Mouse (Mus musculus) limb, embryonic 12.5 days (tissue): ENCODE results near the gene Ccne1. TPM values are rescaled to one million over a fixed set of nuclear protein-coding genes. Genes with fewer than 3 reads are reported as not detected.

ENCODE experiments used
- ATAC-seq: fragments of 200-750 bp; cut with Nextera tagmentation; 2 replicates; pipeline ENCODE4 v1.8.0; 2017; ENCODE audit warnings: low read depth, moderate TSS enrichment; ENCODE audit not compliant: insufficient number of reproducible peaks, insufficient read depth, low FRiP score, low TSS enrichment
- H3K27ac ChIP-seq: fragments of 300-500 bp; sonication (generic); 2 replicates; pipeline ENCODE4 v1.5.1; 2016; ENCODE audit warnings: mild to moderate bottlenecking, moderate library complexity
- H3K27me3 ChIP-seq: fragments of 300-500 bp; sonication (generic); 2 replicates; pipeline ENCODE4 v1.6.1; 2016; ENCODE audit warnings: mild to moderate bottlenecking, moderate library complexity
- H3K36me3 ChIP-seq: fragments of 300-500 bp; sonication (generic); 2 replicates; pipeline ENCODE4 v1.6.1; 2016; ENCODE audit warnings: mild to moderate bottlenecking, moderate library complexity
- H3K4me1 ChIP-seq: fragments of 300-500 bp; sonication (generic); replicated peaks from 2 replicates; pipeline ENCODE4 v1.6.1; 2016
- H3K4me2 ChIP-seq: fragments of 300-500 bp; sonication (generic); 2 replicates; pipeline ENCODE4 v1.6.1; 2016; ENCODE audit warnings: mild to moderate bottlenecking, moderate library complexity
- H3K4me3 ChIP-seq: fragments of 300-500 bp; sonication (generic); replicated peaks from 2 replicates; pipeline ENCODE4 v1.5.1; 2016; ENCODE audit warnings: mild to moderate bottlenecking
- H3K9ac ChIP-seq: fragments of 300-500 bp; sonication (generic); replicated peaks from 2 replicates; pipeline ENCODE4 v1.6.1; 2016; ENCODE audit warnings: mild to moderate bottlenecking, moderate library complexity
- H3K9me3 ChIP-seq: fragments of 300-500 bp; sonication (generic); 2 replicates; pipeline ENCODE4 v1.6.1; 2016; ENCODE audit warnings: mild to moderate bottlenecking, moderate library complexity
- whole genome bisulfite sequencing: fragments of 180-500 bp; shearing (Covaris S2); methylation state at CpG from one replicate; pipeline ENCODE4 v1.1.7; 2016; 5-methylcytosine and 5-hydroxymethylcytosine counted together
- polyA plus RNA-seq: library from polyadenylated mRNA; unstranded; fragments of >200 nt; fragmentation: Nextera tagmentation; extraction: Ambion mirVana; gene quantifications from 2 replicates; pipeline ENCODE4 v1.2.1, GENCODE M21; 2016

Ccne1 gene
- polyA plus RNA-seq, 1 experiment from 2014 or later, result 85.6 TPM

GRCm38 (mm10) chr7:38055996-38056395 lies 51.3 kb downstream of the Ccne1 start:
- ATAC-seq, result no peak
- H3K4me1 ChIP-seq, result no peaks in the 10 kb centered on the region; the same call in 1 of the 2 replicates
- no peak overlapping the region for H3K9ac ChIP-seq
- H3K4me3 ChIP-seq, result no peak overlapping the region
- 88% methylated on average over 2 of the region's 2 CpGs for WGBS
- H3K9me3 ChIP-seq, result no peaks in the 10 kb centered on the region
- peaks cover 8% of the 10 kb centered on the region; the same call in 1 of the 2 replicates for H3K27me3 ChIP-seq
- no peak overlapping the region for H3K4me2 ChIP-seq
- H3K27ac ChIP-seq, result no peak overlapping the region
- H3K36me3 ChIP-seq, result no peaks in the 10 kb centered on the region

DNA sequence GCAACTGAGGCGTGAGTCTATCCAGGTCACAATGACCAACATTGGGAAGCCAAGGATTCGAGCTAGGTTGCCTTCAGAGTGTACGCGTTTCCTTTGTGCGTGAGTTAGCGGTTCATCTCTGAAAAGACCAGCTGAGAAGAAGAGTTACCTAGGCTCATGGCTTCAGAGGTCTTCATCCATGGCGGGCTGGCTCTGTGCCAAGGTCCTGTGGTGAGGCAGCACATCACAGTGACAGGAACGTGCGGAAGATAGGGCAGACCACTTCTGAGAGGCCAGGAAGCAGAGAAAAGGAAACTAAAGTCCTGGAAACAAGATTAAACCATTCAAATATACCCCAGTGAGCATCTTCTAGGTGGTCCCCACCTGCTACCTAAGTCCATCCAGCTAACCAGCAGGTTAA lies 53.1 kb downstream of the Ccne1 start:
- no peaks in the 10 kb centered on the region for H3K27me3 ChIP-seq
- 88% methylated on average over 9 of the region's 9 CpGs for WGBS
- ATAC-seq, result no peak
- H3K4me3 ChIP-seq, result no peak overlapping the region
- H3K9ac ChIP-seq, result no peak overlapping the region
- no peaks in the 10 kb centered on the region for H3K36me3 ChIP-seq
- H3K4me2 ChIP-seq, result no peak overlapping the region
- no peak overlapping the region for H3K27ac ChIP-seq
- no peaks in the 10 kb centered on the region for H3K4me1 ChIP-seq
- H3K9me3 ChIP-seq, result no peaks in the 10 kb centered on the region

Other genes starting within 250 kb of the Ccne1 start
- gene Uri1, start 84.0 kb downstream of the Ccne1 start, polyA plus RNA-seq, result 46.0 and 47.8 TPM in 2 replicates
- 15.1 and 15.6 TPM in 2 replicates for gene 1600014C10Rik, start 75.7 kb upstream of the Ccne1 start, polyA plus RNA-seq
- gene Plekhf1, start 120.5 kb upstream of the Ccne1 start, polyA plus RNA-seq, result 3.5 and 3.9 TPM in 2 replicates
- gene Pop4, start 163.9 kb upstream of the Ccne1 start, polyA plus RNA-seq, result 77.0 and 77.1 TPM in 2 replicates